In genomic region chr17:29245725-29246124, GRCm38 (mm10) we compare ENCODE assay signal across 9 mouse cellular contexts. TPM values are rescaled to one million over a fixed set of nuclear protein-coding genes. Genes with fewer than 3 reads are reported as not detected.
DNase-seq lines count a peak whose midpoint lies in the region; ATAC-seq and TF ChIP-seq lines count a peak whose summit lies in the region.
"Had no signal": no experiment of that assay in that cellular context is flagged by ENCODE, and none has a peak within 500 bp of the region (broad histone marks: within the 10 kb centered on the region; RNA-seq: fewer than 3 reads in every experiment).

No protein-coding gene starts in this region.

- H3K9me3 ChIP-seq in forebrain, embryonic 12.5 days: no peaks in the 10 kb centered on the region

- peaks cover 8% of the 10 kb centered on the region; the same call in 1 of the 2 replicates for H3K27me3 ChIP-seq in forebrain, embryonic 12.5 days
- H3K27me3 ChIP-seq in thymus, adult 2 months (ENCODE audit: control insufficient read depth, insufficient read depth, low read length): no peaks in the 10 kb centered on the region

- WGBS in forebrain, embryonic 12.5 days: 34% methylated on average over 7 of the region's 7 CpGs
- 44% methylated on average over 7 of the region's 7 CpGs for WGBS in thymus, adult 2 months

- no peak overlapping the region for H3K4me2 ChIP-seq in forebrain, embryonic 12.5 days

- H3K4me3 ChIP-seq in forebrain, embryonic 12.5 days (replicated peaks): no peak overlapping the region
- no peak overlapping the region for H3K4me3 ChIP-seq in thymus, adult 2 months (ENCODE audit: control insufficient read depth, insufficient read depth, low read length)

- TF ChIP-seq CTCF in thymus, adult 2 months (IDR thresholded peaks at IDR 0.05; ENCODE audit: borderline replicate concordance, control insufficient read depth, extremely low read depth, insufficient read depth, low read length, poor library complexity): no peak

- peaks cover 23% of the 10 kb centered on the region for H3K36me3 ChIP-seq in forebrain, embryonic 12.5 days (replicated peaks)
- peaks cover 9% of the 10 kb centered on the region; the same call in 1 of the 2 replicates for H3K36me3 ChIP-seq in thymus, adult 2 months (ENCODE audit: control insufficient read depth, insufficient read depth, low read length)

- H3K27ac ChIP-seq in forebrain, embryonic 12.5 days: peak overlapping the region; percentile 37
- no peak overlapping the region for H3K27ac ChIP-seq in thymus, adult 2 months (ENCODE audit: control insufficient read depth, insufficient read depth, low read length)
- H3K27ac ChIP-seq: macrophage had no signal

- H3K4me1 ChIP-seq in forebrain, embryonic 12.5 days: peaks cover 44% of the 10 kb centered on the region
- H3K4me1 ChIP-seq in thymus, adult 2 months (replicated peaks; ENCODE audit: control insufficient read depth, insufficient read depth, low read length): no peaks in the 10 kb centered on the region

- peak; percentile 42; the same call in 1 of the 2 replicates for ATAC-seq in forebrain, embryonic 12.5 days (ENCODE audit: low FRiP score)
- ATAC-seq in megakaryocyte-erythroid progenitor cell, adult 5-6 weeks (replicated peaks; ENCODE audit: low FRiP score, low TSS enrichment, poor library complexity, severe bottlenecking): no peak

- no peak for TF ChIP-seq POLR2A in thymus, adult 2 months (IDR thresholded peaks at IDR 0.05; ENCODE audit: control insufficient read depth, extremely low read depth, insufficient read depth, low read length, poor library complexity)

- peak; percentile 28 to 44 for DNase-seq in spleen, postnatal 36 days (ENCODE audit: low spot score in 2 of 2)
- DNase-seq in spleen, adult 12 weeks (ENCODE audit: low spot score): no peak
- peak; percentile 52 for DNase-seq in lung, postnatal 10 days
- no peak for DNase-seq in thymus, adult 2 months
- no peak for DNase-seq in urinary bladder, adult 18-20 months (ENCODE audit: low spot score in 2 of 2)
- DNase-seq: kidney, adult 9 months had no signal

- peak overlapping the region; percentile 12; the same call in 1 of the 2 replicates for H3K9ac ChIP-seq in forebrain, embryonic 12.5 days

RNA-seq across cellular contexts. Expression of gene Cpne5, which starts 7.8 kb away (rescaled TPM):
- polyA plus RNA-seq in forebrain, embryonic 12.5 days (2016; fragmentation: Nextera tagmentation; extraction: Ambion mirVana): 9.9 and 10.7 TPM in 2 replicates
- polyA plus RNA-seq in thymus, adult 2 months (2012; rRNA removed): 4.6 and 5.0 TPM in 2 replicates
- 0.17 TPM in 1 of 2 replicates, not detected in the other for total RNA-seq in megakaryocyte-erythroid progenitor cell, adult 5-6 weeks (2014; fragmentation: Nextera tagmentation)
- 0.38 TPM in 1 of 2 replicates, not detected in the other for total RNA-seq in megakaryocyte-erythroid progenitor cell, adult 5-6 weeks (2017)
- polyA plus RNA-seq: macrophage had no signal

RNA-seq across cellular contexts. Expression of gene Ppil1, which starts 18.3 kb away (rescaled TPM):
- 139 and 142 TPM in 2 replicates for polyA plus RNA-seq in forebrain, embryonic 12.5 days (2016; fragmentation: Nextera tagmentation; extraction: Ambion mirVana)
- polyA plus RNA-seq in thymus, adult 2 months (2012; rRNA removed): 57.1 and 65.9 TPM in 2 replicates
- total RNA-seq in megakaryocyte-erythroid progenitor cell, adult 5-6 weeks (2014; fragmentation: Nextera tagmentation): 80.9 and 99.0 TPM in 2 replicates
- total RNA-seq in megakaryocyte-erythroid progenitor cell, adult 5-6 weeks (2017): 82.9 and 105 TPM in 2 replicates

RNA-seq across cellular contexts. Expression of gene BC004004, which starts 22.9 kb away (rescaled TPM):
- polyA plus RNA-seq in forebrain, embryonic 12.5 days (2016; fragmentation: Nextera tagmentation; extraction: Ambion mirVana): 65.0 and 65.2 TPM in 2 replicates
- polyA plus RNA-seq in thymus, adult 2 months (2012; rRNA removed): 46.0 and 61.3 TPM in 2 replicates
- total RNA-seq in megakaryocyte-erythroid progenitor cell, adult 5-6 weeks (2014; fragmentation: Nextera tagmentation): 81.8 and 82.3 TPM in 2 replicates
- total RNA-seq in megakaryocyte-erythroid progenitor cell, adult 5-6 weeks (2017): 60.4 and 66.0 TPM in 2 replicates

Comparison
In these comparisons a context has a peak if more than half of its experiments do, and no peak if none do; other contexts are left out.
1. DNase-seq: peak in spleen, postnatal 36 days (2 of 2) and lung, postnatal 10 days (single experiment); none in spleen, adult 12 weeks (single experiment), thymus, adult 2 months (single experiment) and urinary bladder, adult 18-20 months (0 of 2).